Mouse (Mus musculus): ENCODE results near the gene Cldn22.

DNA sequence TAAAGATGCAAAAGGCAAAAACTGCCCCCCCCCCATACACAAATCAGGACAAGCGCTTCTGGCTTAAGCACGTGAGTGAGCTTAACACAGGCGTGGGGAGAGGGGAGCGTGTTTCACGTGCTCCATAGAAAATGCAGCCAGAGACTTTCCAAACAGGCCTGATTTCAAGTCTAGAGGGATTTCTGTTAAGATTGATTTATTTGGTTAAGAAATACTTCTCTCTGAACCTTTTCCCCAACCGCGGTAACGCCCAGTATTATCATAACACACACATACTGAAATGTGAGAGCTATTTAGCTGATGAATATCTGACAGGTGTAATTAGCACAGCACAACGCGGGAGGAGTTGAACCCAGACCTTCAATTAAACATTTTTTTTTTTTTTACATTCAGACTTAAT is 505 bp upstream of the Cldn22 start:
- no peak for TF ChIP-seq CTCF (IDR thresholded peaks at IDR 0.05; ENCODE audit: control insufficient read depth, insufficient read depth, insufficient read length)
- TF ChIP-seq MAX (IDR thresholded peaks at IDR 0.05) = no peak

Data from C2C12 (cell line).